Mouse (Mus musculus): ENCODE measurements around the gene Nfe2.

DNA sequence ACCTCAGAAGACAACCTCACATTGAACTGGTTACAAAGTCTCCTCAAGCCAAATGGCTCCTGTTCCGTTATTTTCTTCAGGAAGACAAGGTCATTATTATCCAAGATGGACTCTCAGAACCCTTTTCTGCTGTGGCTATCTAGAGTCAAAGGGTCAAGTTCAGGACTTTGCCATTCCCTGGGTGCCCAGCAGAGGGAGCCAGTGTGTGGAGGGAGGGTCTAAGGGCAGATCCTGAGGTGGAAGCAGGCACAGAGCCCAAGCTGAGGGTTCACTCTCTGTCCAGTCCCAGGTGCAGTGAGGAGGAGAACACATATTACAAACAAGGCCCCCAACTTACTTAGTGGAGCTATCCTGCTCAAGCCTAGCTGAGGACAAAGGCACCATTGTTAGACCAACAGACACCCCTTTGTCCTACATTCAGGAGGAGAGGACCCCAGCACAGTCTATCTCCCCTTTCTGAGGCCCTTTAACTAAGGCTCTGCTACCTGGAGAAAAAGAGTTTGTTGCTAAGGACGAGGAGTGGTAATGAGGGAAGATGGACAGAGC, 7.9 kb downstream of the Nfe2 start:
- TF ChIP-seq POLR2A (IDR thresholded peaks at IDR 0.05; ENCODE audit: borderline replicate concordance, insufficient read depth, low read length) (no peak), CTCF (IDR thresholded peaks at IDR 0.05; ENCODE audit: borderline replicate concordance, insufficient read depth, low read depth, low read length) (peak; percentile 77)
